Mouse (Mus musculus) fibroblast of lung, adult 2 months (primary cell): ENCODE results near the gene Scd1.

Experiments used
- DNase-seq: peaks from one replicate; pipeline ENCODE4 v3.0.0-alpha.2; 2011; ENCODE audit warnings: low read depth

Scd1 gene

DNA sequence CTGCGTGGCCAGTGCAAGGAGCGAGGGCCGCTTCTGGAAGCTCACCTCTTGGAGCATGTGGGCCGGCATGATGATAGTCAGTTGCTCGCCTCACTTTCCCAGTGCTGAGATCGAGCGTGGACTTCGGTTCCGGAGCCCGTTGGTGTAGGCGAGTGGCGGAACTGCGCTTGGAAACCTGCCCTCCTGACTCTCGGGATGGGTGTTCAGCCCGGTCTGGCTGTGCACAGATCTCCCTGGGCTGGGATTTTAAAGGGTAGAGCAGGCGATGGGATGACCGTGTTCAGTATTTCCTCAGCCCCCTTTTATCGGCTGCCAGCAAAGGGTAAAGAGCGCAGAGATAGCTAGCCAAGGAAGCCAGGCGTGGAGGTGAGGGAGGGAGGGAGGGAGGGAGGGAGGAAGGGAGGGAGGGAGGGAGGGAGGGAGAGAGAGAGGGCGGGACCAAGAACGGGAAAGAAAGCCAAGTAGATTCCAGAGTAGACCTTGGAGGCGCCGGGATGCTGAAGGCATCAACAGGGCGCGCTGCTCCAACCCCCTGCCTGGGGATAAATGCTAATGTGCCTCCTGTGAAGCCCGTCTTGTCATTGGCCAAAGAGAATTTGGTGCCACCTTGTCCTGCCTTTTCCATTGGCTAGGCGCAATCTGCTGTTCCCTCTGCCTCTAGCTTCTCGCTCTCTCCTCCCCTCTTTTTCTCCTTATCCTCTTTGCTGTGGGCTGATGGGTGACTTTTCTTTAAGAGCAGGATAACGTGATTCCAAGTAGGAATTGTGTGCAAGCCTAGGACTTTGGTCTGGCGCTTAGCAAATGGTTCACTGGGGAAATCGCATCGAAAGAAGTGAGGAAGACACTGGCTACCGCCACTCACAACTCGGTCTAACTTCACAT is at the start of gene Scd1:
Gene Scd1 (minus strand): TSS at position 539 of the 882 bp plus-strand sequence.
- DNase-seq, result peak; percentile 58

DNA sequence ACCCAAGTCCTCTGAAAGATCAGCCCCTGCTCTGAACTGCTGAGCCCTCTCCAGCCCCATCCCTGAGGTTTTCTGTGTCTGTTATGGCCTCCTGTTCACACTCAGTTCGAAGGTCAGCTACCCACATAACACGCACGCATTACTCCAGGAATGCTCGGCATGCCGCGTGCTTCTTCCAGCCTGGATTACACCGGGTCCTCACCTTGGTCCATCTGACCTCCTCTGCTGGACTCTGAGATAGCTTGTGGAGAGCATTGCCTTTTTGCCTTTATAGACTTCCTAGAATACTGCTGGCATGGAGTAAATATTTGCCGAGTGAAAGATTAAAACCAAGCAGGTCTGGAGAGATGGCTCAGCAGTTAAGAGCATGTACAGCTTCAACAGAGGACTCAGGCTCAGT is 47.7 kb upstream of the Scd1 start:
- no peak for DNase-seq

DNA sequence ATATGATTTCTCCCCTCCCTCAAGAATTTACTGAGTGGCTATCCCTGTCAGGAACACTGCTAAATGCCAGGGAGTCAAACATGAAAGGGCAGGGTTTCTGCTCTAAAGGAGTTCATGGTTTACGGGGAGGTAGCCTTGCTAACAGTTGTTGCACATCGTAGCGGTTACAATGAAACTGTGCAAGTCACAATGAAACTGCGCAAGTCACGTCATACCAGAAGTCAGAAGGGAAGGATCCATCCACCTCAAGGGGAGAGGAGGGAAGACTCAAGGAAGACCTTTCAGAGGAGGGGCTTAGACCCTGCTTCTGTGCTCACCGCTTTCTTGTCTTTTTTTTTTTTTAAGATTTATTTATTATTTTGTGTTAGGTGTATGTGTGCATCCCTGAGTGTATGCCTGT is 47.2 kb upstream of the Scd1 start:
- DNase-seq, result no peak

DNA sequence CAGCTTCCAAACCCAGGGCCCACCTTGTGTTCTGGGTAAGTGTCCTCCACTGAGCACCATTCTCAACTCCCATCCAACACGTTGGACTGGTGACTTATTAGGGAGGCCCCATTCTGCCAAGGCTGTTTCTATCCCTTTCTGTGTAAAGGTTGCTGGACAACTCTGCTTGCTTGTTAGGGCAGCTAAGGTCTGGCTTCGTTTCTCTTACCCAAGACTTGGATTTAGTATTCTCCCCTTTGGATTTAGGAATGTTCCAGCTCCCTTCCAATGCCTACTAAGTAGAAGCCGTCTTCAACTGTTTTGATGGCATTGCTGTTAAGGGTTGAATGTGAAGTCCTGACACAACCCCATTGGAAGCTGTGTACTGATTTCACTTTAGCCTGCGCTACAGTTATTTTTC is 40.2 kb upstream of the Scd1 start:
- no peak for DNase-seq

DNA sequence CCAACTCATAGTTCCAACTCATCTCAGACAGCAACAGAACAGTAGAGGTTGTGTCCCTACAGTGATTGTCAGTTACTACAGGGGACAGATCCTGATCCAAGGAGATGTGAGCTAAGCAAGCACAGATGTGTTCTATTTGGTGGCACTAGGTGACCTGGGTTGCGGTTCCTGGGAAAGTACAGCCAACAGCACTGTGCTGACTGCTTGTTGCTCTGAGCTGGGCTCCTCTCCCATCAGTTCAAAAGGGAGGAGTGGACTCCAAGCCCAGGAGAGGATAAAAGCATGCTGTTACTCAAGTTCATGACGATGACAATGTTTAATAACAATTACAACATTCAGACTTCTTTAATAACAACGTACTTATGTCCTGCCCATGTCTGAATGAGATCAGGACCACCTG is 38.1 kb upstream of the Scd1 start:
- no peak for DNase-seq

DNA sequence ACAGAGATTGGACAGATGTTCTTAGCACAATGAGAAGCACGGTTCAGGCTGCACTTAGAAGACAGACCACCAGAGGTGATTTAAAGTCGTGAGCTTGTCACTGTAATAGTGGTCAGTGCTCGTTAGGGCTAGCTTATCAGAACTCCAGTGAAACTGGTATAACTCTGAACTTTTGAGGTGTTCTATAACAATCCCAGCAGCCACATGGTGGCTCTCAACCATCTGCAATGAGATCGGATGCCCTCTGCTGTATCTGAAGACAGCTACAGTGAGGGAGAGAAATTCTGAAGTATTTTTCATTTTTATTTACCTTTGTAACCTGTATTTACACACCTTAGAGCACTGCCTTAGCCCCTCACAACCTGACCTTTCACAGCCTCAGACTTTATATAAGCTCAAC is 31.6 kb upstream of the Scd1 start:
- no peak for DNase-seq

DNA sequence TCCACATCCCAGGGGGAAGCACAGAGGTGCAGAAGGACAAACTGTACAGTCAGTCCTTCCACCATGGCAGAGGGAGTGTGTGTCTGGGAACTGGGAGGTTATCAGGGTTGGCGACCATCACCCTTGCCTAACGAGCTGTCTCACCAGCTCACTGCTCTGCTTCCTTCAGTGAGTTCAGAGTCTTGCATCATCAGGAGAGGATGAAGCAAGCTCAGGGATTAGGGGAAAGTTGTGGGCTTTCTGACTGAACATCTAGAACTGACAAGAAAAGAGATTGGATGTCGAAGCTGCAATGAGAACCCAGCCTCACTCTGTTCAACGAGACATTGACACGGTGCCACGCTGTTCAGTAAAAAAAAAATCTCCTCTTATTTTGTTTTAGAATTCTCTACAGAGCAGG is 30.3 kb upstream of the Scd1 start:
- DNase-seq, result no peak

DNA sequence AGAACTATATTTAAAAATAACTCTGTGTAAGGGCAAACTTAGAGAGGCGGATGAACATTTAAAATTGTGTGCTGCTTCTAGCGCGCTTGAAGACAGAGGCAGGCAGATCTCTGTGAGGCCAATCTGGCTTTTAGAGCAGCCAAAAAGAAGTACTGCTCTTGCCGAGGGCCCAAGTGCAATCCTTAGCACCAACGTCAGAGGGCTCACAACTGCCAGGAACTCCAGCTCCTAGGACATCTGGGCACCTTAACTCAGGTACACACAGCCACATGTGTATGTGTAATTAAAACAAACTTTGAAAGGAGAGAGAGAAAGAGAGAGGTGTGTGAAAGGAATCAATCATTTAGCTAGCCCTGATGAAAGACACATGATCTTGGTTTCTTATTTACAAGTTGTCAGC is 24.4 kb upstream of the Scd1 start:
- DNase-seq, result no peak

DNA sequence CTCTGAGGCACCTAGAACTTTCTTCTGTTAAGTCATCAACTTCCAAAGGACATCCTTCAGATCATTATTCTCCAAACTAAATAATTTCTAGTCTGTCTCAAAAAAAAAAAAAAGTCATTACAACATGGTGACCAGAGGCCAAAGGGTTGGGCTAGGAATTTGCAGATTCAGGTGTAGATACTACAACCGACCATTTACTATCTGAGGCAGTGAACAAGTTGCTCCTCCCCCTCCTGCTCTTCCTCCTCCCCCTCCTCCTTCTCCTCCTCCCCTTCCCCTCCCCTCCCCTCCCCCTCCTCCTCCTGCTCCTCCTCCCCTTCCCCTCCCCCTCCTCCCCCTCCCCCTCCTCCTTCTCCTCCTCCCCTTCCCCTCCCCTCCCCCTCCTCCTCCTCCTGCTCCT is 20.0 kb upstream of the Scd1 start:
- DNase-seq, result no peak

DNA sequence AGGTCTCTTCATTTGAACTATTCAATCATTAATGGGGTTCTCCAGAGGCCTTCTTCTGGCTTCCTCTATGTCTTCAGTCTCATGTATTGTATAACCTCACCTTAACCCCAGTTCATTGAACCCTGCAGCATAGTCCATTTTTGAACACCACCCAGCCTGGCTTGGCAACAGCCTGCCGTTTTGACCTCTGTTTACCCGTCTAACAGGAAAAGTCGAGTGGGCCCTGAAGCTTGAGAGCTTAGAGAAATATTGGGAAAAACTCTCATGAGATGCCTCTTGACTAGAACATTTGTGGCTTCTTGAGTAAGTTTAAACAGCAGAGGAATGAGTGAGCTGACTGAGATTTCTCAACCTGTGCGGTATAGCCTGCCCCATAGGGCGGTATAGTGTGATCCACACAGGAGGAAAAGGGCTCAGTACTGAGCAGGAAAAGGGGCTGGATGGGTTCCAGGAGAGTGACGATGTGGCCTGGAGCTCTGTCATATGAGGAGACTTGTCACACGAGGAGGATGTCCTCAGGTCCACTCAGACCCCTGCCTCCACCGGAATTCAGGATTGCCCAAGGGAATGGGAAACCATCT is 14.5 kb upstream of the Scd1 start:
- DNase-seq, result no peak

DNA sequence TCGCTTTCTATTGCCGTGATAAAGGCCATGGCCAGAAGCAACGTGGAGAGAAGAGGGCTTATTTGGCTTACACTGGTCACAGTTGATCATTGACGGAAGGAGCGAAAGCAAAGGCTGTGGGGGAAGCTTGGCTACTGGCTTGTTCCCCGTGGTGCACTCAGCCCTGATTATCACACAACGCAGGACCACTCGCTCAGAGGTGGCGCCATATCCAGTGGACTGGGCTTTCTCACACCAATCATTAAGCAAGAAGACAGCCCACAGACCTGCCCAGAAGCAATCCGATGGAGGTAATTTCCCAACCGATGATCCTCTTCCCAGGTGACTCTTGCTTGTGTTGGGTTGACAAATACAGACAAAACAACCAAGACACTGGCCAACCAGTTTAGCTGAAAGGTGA is 11.9 kb upstream of the Scd1 start:
- no peak for DNase-seq

DNA sequence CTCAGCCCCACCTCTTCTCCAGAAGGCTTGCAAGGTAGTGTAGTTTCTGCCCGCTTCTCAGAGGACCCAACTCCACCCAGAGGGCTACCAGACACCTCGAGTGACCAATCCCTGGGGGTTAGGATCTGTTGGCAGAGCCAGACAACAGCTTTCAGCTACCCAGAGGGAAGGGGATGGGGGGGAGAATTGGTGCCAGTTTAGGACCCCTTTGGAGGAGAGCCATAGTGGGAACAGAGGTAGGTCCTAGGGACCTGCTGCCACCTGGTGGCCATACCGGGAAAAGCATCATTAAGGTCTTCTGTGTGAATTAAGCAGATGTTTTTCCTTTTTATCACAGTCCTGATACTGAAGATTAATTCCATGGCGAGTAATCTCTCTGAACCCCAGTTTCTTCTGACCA is 11.3 kb upstream of the Scd1 start:
- no peak for DNase-seq

DNA sequence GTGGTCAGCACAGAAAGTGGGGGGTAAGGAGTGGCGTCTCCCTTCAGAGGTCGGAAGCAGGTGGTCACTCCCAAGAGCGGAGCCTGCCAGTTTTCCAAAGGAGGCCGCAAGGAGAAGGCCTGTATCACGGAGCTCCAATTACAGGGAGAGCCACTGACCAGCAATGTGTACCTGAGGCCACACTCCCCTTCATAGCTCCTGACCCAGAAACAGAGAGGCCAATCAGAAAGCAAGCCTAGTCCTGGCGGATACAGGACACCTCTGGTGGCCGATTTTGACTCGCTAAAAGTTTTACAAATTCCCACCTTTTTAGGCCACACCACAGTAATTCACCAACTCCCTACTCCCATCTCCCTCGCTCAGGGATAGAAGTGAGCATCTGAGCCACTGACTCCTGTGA is 10.9 kb upstream of the Scd1 start:
- no peak for DNase-seq

DNA sequence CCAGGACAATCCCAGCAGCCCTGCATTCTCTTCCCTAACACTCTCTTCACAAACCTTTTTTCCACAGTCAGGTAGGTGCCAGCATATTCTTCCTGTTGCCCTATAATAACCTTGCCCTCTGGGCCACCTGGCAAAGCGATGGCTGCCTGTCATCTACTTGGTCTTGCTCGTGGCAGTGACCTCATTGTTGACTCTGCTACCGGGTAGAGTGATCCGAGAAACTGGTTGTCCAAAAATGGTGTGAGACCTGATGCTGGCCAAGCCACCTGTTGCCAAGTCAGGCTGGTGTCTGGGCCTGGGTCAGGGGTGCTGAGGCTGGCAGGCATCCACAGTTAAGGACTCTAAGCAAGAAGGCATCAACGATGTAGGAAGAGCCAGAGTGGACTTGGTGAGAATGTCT is 10.4 kb upstream of the Scd1 start:
- DNase-seq, result no peak

DNA sequence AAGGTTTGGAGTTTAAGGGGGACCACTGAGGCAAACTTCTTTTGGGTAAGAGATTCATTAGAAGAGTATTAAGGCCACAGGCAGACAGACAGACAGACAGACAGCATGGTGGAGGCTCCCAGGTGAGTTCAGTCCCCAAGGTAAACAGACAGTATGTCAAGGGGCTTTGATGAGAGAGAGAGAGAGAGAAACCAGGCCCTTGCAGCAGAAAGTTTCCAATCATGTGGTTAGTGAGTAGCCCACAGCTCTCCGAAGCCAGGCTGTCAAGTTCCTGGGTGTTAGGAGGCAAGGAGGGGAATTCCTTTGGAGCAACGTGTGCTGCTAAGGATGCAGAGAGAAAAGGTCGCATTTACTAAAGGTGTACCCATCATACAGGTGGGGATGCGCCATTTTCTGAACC is 9.8 kb upstream of the Scd1 start:
- DNase-seq, result no peak

DNA sequence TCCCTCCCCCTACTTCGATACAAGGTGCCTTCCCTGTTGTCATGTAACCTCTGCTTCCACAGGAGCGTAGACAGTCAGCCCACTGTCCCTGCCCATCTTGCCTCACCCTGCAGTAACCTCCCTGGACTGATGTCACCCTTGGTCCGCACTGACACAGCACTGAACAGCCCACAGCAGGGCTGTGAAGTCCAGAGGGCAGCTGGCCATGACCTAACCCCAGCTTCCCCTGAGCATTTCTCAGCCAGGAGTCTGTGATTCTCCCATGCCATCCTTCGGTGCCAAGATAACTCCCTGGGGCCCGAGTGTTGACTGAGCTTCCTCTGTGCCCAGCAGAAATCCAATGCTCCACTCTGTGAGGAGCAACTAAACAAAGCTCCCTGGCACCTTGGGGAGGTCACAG is 8.6 kb upstream of the Scd1 start:
- DNase-seq, result no peak

DNA sequence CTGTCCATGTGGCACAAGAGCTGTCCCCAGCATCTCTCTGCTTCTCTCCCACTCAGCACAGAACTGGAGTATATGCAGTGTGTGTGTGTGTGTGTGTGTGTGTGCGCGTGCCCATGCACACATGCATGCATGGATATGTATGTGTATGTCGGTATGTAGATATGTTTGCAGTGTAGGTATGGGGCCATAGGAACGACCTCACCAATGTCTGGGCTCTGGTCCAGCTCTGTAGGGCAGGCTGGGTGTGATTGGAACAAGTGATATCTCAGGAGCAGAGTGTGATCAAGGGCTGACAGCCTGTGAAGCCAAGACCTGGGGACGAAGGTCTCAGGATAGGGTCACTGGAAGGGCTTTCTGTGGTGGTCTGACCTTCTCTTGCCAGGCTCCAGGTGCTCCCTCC is 7.8 kb upstream of the Scd1 start:
- DNase-seq, result no peak

DNA sequence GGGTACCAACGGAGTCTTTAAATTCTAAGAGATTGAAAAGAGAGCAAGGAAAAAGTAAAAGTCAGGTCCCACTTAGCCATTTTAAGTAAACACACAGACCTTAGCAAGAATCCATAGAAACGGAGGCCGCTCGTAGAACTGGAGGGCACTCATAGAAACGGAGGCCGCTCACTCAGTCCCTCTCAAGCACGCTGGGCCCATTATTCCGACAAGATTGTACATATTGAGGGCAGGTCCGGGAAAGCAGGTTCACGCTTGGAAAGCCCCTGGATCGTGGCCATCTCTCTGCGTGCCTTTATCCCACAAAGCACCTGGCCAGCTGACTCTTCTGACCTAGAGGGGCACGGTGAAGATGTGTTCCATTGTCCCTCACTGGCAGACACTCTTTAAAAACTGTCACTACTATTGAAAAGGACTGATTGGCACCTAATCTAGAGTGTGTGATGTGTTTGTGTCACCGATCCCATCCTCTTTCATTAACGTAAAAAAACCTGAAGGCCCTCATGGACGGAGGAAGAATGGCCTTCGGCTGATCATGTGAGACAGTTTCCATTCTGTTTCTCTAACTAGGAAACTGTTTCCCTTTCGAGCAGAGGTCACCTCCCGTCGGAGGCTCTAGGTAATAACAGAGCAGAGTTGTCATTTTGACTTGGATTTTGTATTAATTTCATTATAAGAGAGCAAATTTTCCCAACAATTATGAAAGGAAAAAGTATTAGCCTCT is 2.8 kb upstream of the Scd1 start:
- no peak for DNase-seq

DNA sequence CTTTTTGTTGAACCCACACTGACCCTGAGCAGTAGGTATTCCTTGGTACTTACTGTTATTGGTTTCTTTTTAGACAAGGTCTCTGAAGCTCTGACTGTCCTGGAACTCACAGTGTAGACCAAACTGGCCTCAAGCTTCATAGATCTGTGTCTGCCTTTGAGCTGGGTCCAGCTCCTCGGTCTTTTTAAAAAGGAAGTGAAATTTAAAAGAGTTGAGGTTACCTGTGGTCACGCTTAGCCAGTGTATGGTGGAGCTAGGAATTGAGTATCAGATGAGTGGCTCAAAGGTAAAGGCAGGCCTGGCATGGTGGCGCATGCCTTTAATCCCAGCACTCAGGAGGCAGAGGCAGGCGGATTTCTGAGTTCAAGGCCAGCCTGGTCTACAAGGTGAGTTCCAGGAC is 916 bp upstream of the Scd1 start:
- DNase-seq, result no peak

DNA sequence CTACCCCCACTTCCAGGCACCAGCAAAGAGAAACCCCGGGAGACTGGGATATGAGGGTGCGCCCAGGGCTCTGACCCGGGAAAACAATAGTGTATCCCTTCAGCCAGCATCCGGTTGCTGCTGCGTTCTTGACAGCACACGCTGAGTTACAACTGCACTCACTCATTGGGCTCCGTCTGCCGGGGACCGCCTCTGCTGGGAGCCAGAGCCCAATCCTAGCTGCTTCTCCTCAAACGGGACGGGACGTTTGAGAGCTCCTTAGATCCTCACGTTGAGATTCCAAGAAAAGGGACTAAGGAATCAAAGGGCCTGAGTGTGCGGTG is 505 bp upstream of the Scd1 start:
- DNase-seq, result no peak

DNA sequence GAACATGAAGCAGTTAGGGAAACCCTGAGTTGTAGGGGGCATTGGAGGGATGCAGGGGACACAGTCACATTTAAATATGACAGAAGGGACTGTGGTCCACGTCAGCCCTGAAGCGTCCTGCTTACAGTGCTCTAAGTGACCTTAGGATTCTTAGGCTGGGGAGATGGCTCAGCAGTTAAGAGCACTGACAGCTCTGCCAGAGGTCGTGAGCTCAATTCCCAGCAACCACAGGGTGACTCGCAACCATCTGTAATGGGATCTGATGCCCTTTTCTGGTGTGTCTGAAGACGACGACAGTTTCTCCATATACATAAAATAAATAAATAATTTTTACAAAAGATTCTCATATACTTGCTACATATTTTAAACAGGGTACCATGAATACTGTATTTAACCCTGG is 4.1 kb downstream of the Scd1 start:
- DNase-seq, result no peak

DNA sequence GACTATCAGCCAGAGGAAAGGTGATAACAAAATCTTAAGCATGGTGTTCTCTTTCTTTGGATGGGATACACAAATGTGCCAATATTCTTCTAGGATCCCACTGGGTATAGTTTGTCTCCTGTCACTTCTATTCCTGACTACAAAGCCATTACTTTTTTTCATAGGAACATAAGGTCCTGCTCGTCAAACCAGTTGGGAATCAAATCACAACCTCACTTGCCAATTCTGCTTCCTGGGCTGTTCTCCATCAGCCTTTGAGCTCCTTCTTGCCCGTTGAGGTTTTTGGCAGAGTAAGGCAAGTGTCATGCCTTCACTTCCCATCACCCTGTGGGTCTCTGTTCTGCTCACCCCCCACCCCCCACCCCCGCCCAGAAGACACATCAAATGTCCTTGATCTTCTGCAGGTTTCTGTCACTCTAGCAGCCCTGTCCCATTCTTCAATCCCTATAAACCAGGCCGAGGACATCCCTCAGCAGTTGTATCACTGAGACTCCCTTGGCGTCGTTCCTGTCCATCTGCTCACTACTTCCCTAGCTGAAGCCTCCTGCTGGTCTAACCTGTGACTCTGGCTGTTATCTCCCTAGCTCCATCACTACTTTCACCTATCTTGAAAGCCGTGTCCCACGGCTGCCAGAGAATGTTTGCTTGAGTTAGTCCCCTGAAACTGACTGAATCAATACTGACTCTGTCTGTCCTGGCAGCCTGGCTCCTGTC is 7.0 kb downstream of the Scd1 start:
- DNase-seq, result no peak

DNA sequence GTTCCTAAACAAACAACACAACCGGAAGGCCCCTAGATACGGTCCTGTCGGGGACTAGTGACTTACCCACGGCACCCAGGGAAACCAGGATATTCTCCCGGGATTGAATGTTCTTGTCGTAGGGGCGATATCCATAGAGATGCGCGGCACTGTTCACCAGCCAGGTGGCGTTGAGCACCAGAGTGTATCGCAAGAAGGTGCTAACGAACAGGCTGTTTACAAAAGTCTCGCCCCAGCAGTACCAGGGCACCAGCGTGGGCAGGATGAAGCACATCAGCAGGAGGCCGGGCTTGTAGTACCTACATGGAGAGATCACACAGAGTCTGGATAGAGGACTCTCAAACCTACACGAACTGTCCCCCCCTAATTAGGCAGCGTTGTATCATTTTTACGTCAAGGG is 7.6 kb downstream of the Scd1 start:
- DNase-seq, result no peak
